Mouse (Mus musculus): ENCODE data around the gene Plcd3. TPM values are rescaled to one million over a fixed set of nuclear protein-coding genes. Genes with fewer than 3 reads are reported as not detected.

The Plcd3 gene
- total RNA-seq, 2 experiments from 2014 or later, result 15.1 to 16.4 TPM

- DNase-seq (ENCODE audit: extremely low spot score in 1 of 2, low spot score in 2 of 2), result no peak
- intact Hi-C loops (cut with DNase I), result no loop called here
These were observed 18.9 kb upstream of the Plcd3 start for GRCm38 (mm10) chr11:103120315-103120714.

GRCm38 (mm10) chr11:103119609-103120008 lies 18.2 kb upstream of the Plcd3 start:
- no peak for DNase-seq (ENCODE audit: extremely low spot score in 1 of 2, low spot score in 2 of 2)
- intact Hi-C loops (cut with DNase I), result no loop called here

GRCm38 (mm10) chr11:103118866-103119265 lies 17.4 kb upstream of the Plcd3 start:
- intact Hi-C loops (cut with DNase I), result no loop called here
- no peak for DNase-seq (ENCODE audit: extremely low spot score in 1 of 2, low spot score in 2 of 2)

GRCm38 (mm10) chr11:103117591-103118009 lies 16.1 kb upstream of the Plcd3 start:
- peak in 1 of 2 experiments; percentile 66 for DNase-seq (ENCODE audit: extremely low spot score in 1 of 2, low spot score in 2 of 2)
- intact Hi-C loops (cut with DNase I), result loop anchor here (2.0 kb wide), 2 partner anchors 15 to 41 kb away; partner anchors contain the start of gene Hexim2

GRCm38 (mm10) chr11:103116959-103117590 lies 15.6 kb upstream of the Plcd3 start:
- intact Hi-C loops (cut with DNase I), result loop anchor here (2.0 kb wide), 2 partner anchors 16 to 42 kb away; partner anchors contain the start of gene Hexim2
- peak; percentile 67 to 87 for DNase-seq (ENCODE audit: extremely low spot score in 1 of 2, low spot score in 2 of 2)

- intact Hi-C loops (cut with DNase I), result loop anchor here (2.0 kb wide), 2 partner anchors 17 to 43 kb away; partner anchors contain the start of gene Hexim2
- DNase-seq (ENCODE audit: extremely low spot score in 1 of 2, low spot score in 2 of 2), result peak; percentile 99 to 100
These were observed 14.8 kb upstream of the Plcd3 start, which contains the start of gene Hexim1 for GRCm38 (mm10) chr11:103116008-103116818. Gene Hexim1 (plus strand): TSS chr11:103116231.

GRCm38 (mm10) chr11:103115163-103116007 lies 13.9 kb upstream of the Plcd3 start:
- intact Hi-C loops (cut with DNase I), result loop anchor here (2.0 kb wide), 2 partner anchors 17 to 43 kb away; partner anchors contain the start of gene Hexim2
- peak; percentile 84 to 88 for DNase-seq (ENCODE audit: extremely low spot score in 1 of 2, low spot score in 2 of 2)

GRCm38 (mm10) chr11:103114270-103114943 lies 12.9 kb upstream of the Plcd3 start:
- no peak for DNase-seq (ENCODE audit: extremely low spot score in 1 of 2, low spot score in 2 of 2)
- intact Hi-C loops (cut with DNase I), result no loop called here

GRCm38 (mm10) chr11:103113771-103114170 lies 12.3 kb upstream of the Plcd3 start:
- intact Hi-C loops (cut with DNase I), result no loop called here
- DNase-seq (ENCODE audit: extremely low spot score in 1 of 2, low spot score in 2 of 2), result no peak

- intact Hi-C loops (cut with DNase I), result no loop called here
These were observed 11.5 kb upstream of the Plcd3 start for GRCm38 (mm10) chr11:103113005-103113404.

GRCm38 (mm10) chr11:103112552-103112912 lies 11.1 kb upstream of the Plcd3 start:
- intact Hi-C loops (cut with DNase I), result no loop called here
- DNase-seq (ENCODE audit: extremely low spot score in 1 of 2, low spot score in 2 of 2), result no peak

More at GRCm38 (mm10) chr11:103113005-103113404, 11.5 kb upstream of the Plcd3 start:
- DNase-seq (ENCODE audit: extremely low spot score in 1 of 2, low spot score in 2 of 2), result no peak

GRCm38 (mm10) chr11:103111881-103112551 lies 10.6 kb upstream of the Plcd3 start:
- DNase-seq (ENCODE audit: extremely low spot score in 1 of 2, low spot score in 2 of 2), result peak in 1 of 2 experiments; percentile 74
- intact Hi-C loops (cut with DNase I), result no loop called here

- no peak for DNase-seq (ENCODE audit: extremely low spot score in 1 of 2, low spot score in 2 of 2)
- intact Hi-C loops (cut with DNase I), result no loop called here
These were observed 9.8 kb upstream of the Plcd3 start for GRCm38 (mm10) chr11:103111301-103111700.

- no peak for DNase-seq (ENCODE audit: extremely low spot score in 1 of 2, low spot score in 2 of 2)
- intact Hi-C loops (cut with DNase I), result no loop called here
These were observed 4.9 kb upstream of the Plcd3 start for GRCm38 (mm10) chr11:103106386-103106785.

- DNase-seq (ENCODE audit: extremely low spot score in 1 of 2, low spot score in 2 of 2), result no peak
- intact Hi-C loops (cut with DNase I), result no loop called here
These were observed 4.4 kb upstream of the Plcd3 start for GRCm38 (mm10) chr11:103105810-103106209.

GRCm38 (mm10) chr11:103105180-103105725 lies 3.8 kb upstream of the Plcd3 start:
- DNase-seq (ENCODE audit: extremely low spot score in 1 of 2, low spot score in 2 of 2), result no peak

GRCm38 (mm10) chr11:103104469-103104868 lies 3.0 kb upstream of the Plcd3 start:
- intact Hi-C loops (cut with DNase I), result loop anchor here (5.0 kb wide), 1 partner anchor 53 kb away; no protein-coding TSS in a partner anchor
- DNase-seq (ENCODE audit: extremely low spot score in 1 of 2, low spot score in 2 of 2), result no peak

More at GRCm38 (mm10) chr11:103105180-103105725, 3.8 kb upstream of the Plcd3 start:
- intact Hi-C loops (cut with DNase I), result no loop called here
